Mouse (Mus musculus) spleen, adult 2 months (tissue): ENCODE measurements around the gene Gm4779.

ENCODE experiments used
- CTCF ChIP-seq: fragments of 200-500 bp; IDR thresholded peaks from 2 replicates; pipeline ENCODE4 v1.5.1; 2011; ENCODE audit warnings: mild to moderate bottlenecking, inconsistent platforms; ENCODE audit not compliant: insufficient read depth, insufficient read length, insufficient replicate concordance; ENCODE audit errors: extremely low read depth
- POLR2A ChIP-seq: fragments of 200-500 bp; IDR thresholded peaks from 2 replicates; pipeline ENCODE4 v1.6.1; 2011; ENCODE audit warnings: low read depth, low read length, inconsistent platforms

GRCm38 (mm10) chrX:101750144-101750543 lies 44.1 kb downstream of the Gm4779 start:
- TF ChIP-seq CTCF: no peak
- no peak for TF ChIP-seq POLR2A
